Mouse (Mus musculus): ENCODE measurements around the gene Taf13.

Gene Taf13

GRCm38 (mm10) chr3:108574018-108574417 is 2.5 kb downstream of the Taf13 start:
- DNase-seq (ENCODE audit: low read depth) = no peak

- no peak for DNase-seq (ENCODE audit: low read depth)
Measured at GRCm38 (mm10) chr3:108584580-108584979, 13.1 kb downstream of the Taf13 start.

GRCm38 (mm10) chr3:108588446-108588845 is 16.9 kb downstream of the Taf13 start:
- DNase-seq (ENCODE audit: low read depth) = no peak

- peak; percentile 99 for DNase-seq (ENCODE audit: low read depth)
Measured at GRCm38 (mm10) chr3:108590786-108591529, 19.5 kb downstream of the Taf13 start, which contains the start of gene Wdr47. Gene Wdr47, plus strand, starts transcription at chr3:108591279.

- no peak for DNase-seq (ENCODE audit: low read depth)
Measured at GRCm38 (mm10) chr3:108591530-108592522, 20.3 kb downstream of the Taf13 start.

- DNase-seq (ENCODE audit: low read depth) = no peak
Measured at GRCm38 (mm10) chr3:108608906-108609305, 37.4 kb downstream of the Taf13 start.

Measured in NIH3T3 (cell line).